Mouse (Mus musculus) G1E (cell line): ENCODE measurements at regions not wholly inside any gene's neighbourhood (a gene's known extent, or its start where the extent isn't known, plus 50 kb on each side); places are given as distances from the start of the nearest gene placed in this dataset.

Experiments used
- CTCF ChIP-seq: IDR thresholded peaks from 2 replicates; pipeline ENCODE4 v1.5.1; 2012; ENCODE audit warnings: low read depth, low read length, inconsistent platforms, mixed read lengths
- GATA1 ChIP-seq: IDR thresholded peaks from 2 replicates; pipeline ENCODE4 v1.6.1; 2012; ENCODE audit warnings: borderline replicate concordance, low read length, inconsistent platforms, mixed read lengths

GRCm38 (mm10) chr15:34021857-34022256, 335.8 kb downstream of the 9430069I07Rik start:
- peak; percentile 55; the same call in 1 of the 2 replicates for TF ChIP-seq CTCF
- no peak for TF ChIP-seq GATA1
